Mouse (Mus musculus): Measurements from ENCODE around the gene Six5.

Gene Six5

DNA sequence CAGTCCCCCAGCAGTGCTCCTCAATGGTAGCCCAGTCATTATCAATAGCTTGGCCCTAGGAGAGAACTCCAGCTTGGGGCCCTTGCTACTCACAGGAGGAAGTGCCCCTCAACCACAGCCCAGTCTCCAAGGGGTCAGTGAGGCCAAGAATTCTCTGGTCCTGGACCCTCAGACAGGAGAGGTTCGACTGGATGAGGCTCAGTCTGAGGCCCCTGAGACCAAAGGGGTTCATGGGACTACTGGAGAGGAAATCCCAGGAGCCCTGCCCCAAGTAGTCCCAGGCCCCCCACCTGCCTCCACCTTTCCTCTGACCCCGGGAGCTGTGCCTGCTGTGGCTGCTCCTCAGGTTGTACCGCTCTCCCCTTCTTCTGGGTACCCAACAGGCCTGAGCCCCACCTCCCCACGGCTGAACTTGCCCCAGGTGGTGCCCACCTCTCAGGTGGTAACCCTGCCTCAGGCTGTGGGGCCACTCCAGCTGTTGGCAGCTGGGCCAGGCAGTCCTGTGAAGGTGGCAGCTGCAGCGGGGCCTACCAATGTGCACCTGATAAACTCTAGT lies 2.1 kb downstream of the Six5 start:
- DNase-seq (ENCODE audit: low read depth): no peak

DNA sequence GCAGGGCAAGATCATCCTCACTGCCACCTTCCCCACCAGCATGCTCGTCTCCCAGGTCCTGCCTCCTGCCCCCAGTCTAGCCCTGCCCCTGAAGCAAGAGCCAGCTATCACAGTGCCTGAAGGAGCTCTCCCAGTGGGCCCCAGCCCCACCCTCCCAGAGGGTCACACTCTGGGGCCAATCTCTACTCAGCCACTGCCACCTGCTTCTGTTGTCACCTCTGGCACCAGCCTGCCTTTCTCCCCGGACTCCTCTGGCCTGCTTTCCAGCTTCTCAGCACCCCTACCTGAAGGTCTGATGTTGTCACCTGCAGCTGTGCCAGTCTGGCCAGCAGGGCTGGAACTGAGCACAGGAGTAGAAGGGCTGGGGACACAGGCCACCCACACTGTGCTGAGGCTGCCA lies 2.8 kb downstream of the Six5 start:
- no peak for DNase-seq (ENCODE audit: low read depth)

DNA sequence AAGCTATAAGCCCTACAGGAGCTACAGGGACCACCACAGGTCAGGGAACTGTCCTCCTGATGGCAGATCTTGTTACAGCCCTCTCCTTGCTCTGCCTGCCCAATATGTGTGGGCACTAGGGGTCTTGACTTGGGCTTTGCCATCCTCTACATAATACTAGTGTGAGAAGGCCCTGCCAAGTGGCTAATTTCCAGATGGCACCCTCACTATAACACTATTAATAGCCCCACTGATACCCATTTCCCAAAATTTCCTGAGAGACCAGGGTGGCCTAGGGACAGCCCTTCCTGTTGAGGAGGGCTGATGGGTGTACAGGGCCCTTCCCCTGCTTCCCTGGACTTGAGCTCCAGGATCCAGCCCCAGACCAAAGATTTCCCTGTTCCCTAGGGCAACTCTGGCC lies 3.5 kb downstream of the Six5 start:
- DNase-seq (ENCODE audit: low read depth): no peak

DNA sequence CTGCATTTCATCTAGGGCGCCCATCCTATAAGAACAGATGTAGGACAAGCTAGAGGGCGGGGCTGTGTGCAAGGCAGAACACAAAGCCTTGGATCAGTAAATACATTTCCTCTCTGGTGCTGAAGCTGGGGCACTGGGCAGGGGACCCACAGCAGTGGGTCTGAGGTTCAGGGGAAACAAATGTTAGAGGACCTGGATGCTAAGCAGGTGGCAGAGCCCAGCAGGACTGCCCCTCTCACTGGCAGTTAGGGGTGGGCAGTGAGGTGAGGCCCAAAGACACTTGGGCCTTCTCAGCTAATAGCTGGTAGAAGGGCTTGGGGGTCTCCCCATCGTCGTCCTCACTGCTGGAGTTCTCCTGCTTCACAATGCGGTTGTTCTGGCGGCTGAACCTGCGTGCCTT lies 4.4 kb downstream of the Six5 start:
- DNase-seq (ENCODE audit: low read depth): no peak

DNA sequence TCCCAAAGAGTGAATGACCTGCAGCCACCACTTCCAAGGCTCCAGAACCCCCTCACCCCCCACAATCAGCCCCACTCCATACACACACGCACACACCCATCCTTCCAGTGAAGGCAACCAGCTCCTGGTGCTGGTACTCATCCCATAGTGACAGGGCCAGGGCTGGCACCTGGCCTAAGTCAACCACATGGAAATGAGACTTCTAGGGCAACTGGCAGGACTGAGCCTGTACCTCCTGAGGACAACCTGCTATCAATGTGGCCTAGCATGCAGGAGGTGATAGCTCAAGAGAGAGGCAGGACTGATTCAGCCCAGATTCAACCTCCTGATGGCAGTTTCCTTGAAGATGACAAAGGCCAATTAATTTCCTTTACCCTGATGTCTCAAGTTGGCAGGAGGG lies 5.9 kb downstream of the Six5 start:
- no peak for DNase-seq (ENCODE audit: low read depth)

DNA sequence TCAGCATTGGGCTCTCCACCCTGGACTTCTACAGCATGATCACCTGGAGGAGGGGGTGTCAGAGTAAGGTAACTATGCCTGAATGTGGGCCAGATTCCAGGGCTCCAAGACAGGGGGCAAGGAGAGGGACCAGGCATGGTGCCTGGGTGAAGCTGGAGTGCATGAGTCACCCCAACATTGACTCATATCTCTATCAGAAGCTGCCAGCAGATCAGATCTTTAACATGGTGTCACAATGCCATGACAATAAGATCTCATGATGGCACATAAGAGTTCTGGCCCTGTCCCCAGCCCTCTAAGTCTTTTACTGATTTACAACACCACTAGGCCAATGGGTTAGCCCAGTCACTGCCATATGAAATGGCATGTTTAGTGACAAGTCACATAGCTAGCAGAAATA lies 9.3 kb downstream of the Six5 start:
- DNase-seq (ENCODE audit: low read depth): no peak

DNA sequence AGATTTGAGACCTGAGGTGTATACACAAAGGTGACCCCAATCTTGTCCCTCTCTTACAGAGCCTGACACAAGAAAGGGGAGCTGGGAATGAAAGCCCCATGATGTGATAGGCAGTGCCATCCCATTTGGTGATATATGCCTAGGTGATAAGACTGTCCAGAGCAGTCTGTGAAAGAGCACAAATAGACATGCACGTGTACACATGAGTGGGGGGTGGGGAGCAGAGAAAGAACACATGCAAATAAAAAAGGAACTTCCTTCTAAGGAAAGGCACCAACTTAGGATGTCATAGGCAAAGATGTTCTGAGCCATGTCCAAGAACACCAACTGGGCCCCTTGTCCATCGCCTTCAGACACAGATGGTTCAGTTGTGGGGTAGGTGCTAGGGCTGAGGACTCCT lies 10.1 kb downstream of the Six5 start:
- no peak for DNase-seq (ENCODE audit: low read depth)

DNA sequence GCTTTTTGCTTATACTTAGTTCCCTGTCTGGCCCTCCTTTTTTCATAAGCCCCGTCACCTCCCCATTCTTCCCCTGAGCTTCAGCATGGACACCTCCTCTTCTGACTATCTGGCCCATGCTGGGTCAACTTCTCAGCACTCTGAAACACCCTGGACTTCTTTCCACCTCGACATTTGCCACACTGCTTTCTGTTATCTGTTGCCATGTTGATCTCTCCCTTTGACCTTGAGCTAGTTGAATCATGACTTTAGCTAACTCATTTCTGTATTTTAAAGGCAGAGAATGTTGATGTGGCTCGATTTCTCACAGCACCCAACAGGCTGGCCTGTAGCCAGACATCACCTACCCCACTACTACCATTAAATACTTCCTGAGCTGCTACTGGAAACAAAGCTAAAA lies 13.0 kb downstream of the Six5 start:
- no peak for DNase-seq (ENCODE audit: low read depth)

DNA sequence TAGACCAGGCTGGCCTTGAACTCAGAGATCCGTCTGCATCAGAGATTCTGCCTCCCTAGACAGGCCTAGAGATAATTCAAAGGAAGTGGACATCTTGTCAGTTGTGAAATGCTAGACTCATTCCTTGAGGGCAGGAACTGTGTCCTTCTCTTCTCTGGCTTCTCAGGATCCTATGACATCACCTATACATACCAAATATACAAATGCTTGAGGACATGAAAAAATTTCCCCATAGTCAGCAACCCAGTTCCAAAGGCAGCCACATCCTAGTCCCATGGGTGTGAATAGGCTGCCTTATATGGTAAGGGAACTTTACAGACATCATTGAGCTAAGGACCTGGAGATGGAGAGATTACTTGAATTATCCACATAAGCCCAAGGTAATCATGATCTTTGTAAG lies 15.2 kb downstream of the Six5 start:
- DNase-seq (ENCODE audit: low read depth): no peak

DNA sequence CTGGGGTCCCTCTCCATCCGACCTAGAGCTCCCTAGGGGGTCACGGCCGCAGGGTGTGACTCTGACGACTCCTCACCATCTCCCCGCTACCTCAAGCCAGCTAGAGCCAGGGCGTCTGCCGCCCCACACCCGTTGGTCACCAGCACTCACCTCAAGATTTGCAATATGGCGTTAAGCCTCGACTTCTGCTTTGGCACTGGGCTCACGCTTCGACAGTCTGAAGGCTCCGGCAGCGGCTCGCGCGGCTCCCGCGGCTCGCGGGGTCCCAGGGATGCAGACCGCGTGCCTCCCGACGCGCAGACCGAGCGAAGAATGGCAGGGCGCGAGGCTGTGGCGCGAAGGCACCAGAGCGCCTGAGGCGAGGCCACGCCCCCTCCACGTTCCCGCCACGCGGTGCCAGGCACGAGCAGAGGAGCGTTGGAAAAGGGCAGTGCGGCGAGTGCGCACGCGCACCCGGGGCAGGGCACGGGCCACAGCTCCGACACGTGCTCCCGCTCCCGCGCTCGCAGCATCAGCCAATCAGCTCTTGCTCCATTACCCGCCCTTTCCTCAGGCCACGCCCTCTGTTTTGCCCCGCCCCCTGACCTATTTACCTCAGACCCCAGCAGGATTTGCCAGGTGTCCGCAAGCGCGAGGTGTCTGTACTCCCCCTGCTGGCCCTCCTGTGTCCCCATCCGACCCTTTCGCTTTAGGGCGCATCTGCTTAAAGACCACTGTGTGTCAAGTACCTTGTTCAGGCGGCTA lies 23.8 kb downstream of the Six5 start, which contains the start of gene Gm4969:
TSS of gene Gm4969 (minus strand) at position 341 of the 744 bp plus-strand sequence.
- DNase-seq (ENCODE audit: low read depth): no peak

DNA sequence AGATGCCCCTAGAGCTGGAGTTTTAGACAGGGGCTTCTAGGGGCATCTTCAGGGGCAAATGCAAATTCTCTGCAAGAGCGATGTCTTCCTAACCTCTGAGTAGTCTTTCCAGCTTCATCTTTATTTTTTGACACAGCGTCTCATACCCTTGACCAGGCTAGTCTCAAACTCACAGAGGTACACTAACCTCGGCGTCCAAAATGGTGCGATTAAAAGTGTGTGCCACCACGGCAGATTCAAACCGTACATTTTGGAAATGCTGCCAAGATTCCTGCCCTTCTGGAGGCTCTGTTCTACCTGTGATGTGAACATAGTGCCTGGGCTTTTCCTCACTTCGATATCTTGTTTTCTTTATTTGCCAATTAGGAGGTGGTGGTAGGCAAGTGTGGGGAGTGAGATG lies 24.7 kb downstream of the Six5 start:
- DNase-seq (ENCODE audit: low read depth): no peak

DNA sequence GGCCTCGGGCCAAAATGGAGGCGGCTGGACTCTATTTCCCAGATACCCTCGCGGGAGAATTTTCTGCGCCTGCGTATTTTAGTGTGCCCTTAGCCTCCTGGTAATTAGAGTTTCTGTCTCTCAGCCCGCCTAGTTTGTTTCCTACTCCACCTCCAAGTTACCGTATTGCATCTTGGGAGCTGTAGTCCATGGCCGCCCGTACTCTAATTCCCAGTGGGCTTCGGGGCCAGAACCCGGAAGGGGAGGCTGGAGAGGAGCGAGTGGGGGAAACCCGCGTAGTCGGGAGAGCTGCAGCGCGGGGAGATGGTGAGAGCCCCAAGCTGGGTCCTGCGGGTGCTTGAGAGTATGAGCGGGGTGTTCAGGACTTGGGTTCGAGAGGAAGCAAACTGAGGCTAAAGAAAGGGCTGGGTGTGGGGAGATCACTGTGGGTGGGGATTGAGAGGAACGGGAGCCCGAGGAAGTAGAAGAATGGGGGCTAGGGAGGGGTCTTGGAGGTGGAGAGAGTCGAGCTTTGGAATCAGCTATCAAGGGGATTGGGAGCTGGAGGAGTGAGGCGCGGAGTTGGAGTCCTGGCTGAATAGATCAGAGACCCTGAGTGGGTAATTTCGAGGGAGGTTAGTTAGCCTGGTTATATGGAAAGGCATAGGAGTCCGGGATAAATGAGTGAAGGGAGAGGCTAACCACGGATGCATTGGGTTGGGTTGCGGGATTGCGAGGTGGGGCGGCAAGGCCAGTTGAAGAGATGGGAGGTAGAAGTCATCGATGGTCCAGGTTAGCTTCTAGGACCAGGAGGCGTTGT lies 25.4 kb downstream of the Six5 start, which contains the start of gene Fbxo46:
TSS of gene Fbxo46 (plus strand) at position 229 of the 799 bp plus-strand sequence.
- peak; percentile 94 for DNase-seq (ENCODE audit: low read depth)

DNA sequence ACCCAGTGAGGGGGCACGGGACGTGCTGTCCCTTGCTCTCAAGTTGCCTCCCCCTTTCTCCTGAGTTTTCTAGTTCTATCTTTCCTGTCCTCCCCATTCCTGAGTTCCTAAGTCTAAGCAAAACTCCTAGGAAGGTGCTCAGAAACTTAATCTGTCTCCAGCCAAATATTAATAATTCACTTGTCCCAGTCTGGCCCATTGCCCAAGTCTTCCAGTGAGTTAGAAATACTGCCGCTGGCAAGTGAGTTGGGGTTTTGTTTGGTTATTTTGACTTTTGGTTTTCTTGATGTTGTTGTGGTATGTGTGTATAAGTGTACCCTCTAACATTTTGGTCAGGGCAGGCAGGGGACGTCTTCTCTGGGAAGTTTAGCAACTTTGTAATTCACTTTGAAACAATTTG lies 27.3 kb downstream of the Six5 start:
- DNase-seq (ENCODE audit: low read depth): no peak

DNA sequence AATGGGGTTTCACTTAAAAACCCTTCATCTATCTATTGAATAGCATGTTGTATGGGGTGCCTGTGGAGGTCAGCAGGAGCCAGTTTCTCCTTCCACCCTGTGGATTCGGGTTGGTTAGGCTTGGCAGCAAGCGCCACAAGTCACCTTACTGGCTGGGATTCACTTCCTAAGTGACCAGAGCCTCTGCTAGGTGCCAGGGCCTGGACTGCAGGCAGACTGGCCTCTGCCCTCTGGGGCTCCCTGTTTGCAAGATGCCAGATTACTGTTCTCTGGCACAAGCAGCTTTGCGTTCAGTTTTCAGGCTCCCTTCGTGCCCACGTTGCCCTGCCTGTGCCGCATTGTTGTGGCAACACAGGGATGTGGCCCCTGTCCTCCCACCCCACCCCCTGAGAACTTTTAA lies 30.3 kb downstream of the Six5 start:
- DNase-seq (ENCODE audit: low read depth): no peak

DNA sequence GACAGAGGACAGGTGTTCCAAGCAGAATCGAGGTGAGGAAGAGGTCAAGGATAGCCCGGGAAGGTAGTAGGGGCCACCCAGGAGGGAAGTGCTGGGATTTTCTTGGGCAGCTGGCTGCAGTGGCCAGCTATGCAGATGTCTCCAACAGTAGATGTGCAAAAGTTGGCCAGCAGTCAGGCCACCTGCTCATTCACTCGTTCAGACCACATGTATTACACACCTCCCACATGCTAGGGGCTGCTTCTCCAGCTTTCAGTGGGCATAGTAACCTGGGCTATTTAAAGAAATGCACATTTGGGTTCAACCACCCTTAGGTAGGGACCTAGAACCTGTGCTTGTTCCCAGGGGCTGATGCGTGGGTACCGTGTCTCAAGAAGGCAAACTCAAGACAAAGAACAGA lies 33.4 kb downstream of the Six5 start:
- DNase-seq (ENCODE audit: low read depth): no peak

DNA sequence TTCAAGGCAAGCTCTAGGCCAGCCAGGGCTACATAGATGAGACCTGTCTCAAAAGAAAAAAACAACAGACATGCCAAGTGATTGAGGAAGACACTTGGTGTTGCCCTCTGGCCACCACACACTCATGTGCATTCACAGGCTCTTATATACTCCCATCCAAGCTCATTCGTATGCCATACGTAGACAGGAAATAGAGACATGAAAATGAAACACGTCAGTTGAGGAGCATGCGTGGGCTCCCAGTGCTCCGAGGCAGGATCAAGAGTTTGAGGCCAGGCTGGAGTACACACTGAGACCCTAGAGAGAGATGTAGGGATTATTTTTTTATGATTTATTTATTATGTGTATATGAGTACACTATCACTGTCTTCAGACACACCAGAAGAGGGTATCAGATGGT lies 35.0 kb downstream of the Six5 start:
- DNase-seq (ENCODE audit: low read depth): no peak

DNA sequence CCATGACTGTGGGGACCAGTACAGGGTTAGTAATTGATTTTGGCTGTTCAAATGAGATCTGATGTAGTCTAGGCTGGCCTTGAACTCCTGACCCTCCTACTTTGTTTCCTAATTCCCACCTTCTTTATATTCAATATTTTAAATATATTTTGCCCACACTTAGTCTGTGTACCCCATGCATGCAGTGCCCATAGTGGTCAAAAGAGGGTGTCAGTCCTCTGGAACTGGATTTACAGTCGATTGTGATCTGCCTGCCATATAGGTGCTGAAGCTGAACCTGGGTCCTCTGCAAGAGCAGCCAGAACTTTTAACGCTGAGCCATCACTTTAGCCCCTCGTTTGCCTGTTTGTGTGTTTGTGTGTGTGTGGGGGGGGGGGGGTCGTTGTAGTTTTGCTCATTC lies 36.3 kb downstream of the Six5 start:
- DNase-seq (ENCODE audit: low read depth): no peak

DNA sequence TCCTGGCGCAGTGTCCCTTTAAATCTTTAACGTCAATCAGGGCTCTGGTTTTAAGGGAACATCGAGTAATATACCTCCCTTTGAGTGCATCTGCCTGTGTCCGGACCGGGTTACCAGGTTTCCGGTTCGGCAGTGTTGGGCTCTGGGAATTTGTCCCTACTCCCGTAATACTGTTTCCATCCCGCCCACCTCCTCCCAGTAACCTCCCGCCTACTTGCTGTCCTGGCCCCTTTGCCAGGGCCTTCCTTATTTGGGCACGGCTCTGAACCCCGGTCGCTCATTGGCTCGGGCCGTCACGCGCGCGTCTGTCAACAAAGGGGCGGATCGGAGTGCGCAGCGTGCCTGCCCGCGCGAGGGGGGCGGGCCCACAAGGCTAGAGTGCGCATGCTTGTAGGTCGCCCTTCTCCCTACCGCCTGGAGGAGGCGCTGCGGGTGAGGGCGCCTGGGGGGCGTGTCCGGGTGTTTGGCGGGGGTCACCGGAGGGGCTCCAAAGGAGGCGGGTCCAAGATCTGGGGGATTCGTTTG lies 37.0 kb downstream of the Six5 start:
- peak; percentile 99 for DNase-seq (ENCODE audit: low read depth)

DNA sequence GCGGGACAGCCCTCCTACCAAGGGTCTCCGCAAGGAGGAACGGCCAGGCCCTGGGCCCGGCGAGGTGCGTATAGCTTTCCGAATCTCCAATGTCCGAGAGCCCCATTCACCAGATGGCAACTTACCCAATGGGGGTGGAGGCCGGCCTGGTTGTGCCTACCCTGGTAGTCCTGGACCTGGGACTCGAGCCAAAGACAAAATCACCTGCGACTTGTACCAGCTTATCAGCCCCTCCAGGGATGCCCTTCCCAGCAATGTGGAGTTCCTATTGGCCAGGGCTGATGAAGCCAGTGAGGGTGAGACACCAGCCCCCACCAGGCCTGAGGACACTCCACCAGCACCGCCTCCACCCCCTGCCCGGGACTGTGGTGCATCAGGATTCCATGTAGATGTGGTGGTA lies 41.8 kb downstream of the Six5 start:
- no peak for DNase-seq (ENCODE audit: low read depth)

DNA sequence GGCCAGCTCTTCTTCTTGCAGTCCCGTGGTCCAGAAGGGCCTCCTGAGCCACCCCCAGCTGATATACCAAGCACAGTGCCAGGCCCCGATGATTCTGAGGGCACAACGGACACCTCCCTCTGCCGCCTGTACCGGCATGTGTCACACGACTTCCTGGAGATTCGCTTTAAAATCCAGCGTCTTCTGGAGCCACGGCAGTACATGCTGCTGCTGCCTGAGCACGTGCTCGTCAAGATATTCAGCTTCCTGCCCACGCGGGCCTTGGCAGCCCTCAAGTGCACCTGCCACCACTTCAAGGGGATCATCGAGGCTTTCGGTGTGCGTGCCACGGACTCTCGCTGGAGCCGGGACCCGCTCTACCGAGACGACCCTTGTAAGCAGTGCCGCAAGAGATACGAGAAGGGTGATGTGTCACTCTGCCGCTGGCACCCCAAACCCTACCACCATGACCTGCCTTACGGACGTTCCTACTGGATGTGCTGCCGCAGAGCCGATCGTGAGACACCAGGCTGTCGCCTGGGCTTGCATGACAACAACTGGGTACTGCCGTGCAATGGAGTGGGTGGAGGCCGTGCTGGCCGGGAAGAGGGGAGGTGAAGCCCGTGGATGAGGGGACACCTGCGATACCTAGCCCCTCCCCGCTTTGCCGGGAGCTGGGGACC lies 42.4 kb downstream of the Six5 start:
- no peak for DNase-seq (ENCODE audit: low read depth)

DNA sequence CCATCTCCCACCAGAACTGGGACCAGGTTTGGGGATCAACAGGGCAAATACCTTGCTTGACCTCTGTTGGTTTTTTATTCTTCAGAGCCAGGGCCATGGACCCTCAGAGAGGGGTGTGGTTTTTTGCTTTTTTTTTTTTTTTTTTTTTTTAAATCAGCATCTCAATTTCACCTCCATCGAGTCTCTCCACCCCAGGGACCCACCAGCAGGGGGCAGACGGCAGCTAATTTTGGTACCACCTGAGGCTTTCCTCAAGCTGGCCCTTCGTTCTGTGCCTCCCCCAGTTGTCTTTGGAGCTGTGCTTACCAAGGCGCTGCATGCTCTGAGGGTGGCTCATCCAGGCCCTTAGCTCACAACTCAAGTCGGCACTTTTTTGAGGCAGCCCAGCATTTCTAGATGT lies 43.0 kb downstream of the Six5 start:
- peak; percentile 22 for DNase-seq (ENCODE audit: low read depth)

DNA sequence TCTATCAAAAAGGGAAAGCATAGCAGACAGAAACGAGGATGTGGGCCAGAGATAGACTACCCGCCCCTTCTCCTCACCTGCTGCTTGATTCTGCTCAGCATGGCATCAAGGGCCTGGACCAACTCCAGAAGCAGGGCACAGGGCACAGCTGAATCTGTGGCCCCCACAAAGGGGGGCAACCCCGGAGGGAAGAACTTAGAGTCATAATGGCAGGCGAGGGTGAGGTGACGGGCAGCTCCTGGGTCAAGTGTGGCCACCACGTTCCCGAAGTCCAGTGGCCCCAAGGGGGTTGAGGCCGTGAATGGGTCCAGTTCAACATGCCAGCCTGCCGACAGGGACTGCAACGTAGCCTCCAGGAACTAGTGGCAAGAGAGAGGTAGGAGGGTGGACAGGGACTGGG lies 52.4 kb downstream of the Six5 start:
- DNase-seq (ENCODE audit: low read depth): no peak

All from fibroblast of lung, adult 2 months (primary cell).